Mouse (Mus musculus) cerebellum, postnatal 25 days (tissue): ENCODE measurements around the gene Hist1h2bl.
A peak's percentile ranks its signal among the peaks of the same experiment; 100 is the strongest.

ENCODE experiments used
- DNase-seq, 2 experiments: peaks; one replicate each; pipeline ENCODE4 v3.0.0; 2021; ENCODE audit warnings: mixed read lengths in 2 of 2

The Hist1h2bl gene

DNA sequence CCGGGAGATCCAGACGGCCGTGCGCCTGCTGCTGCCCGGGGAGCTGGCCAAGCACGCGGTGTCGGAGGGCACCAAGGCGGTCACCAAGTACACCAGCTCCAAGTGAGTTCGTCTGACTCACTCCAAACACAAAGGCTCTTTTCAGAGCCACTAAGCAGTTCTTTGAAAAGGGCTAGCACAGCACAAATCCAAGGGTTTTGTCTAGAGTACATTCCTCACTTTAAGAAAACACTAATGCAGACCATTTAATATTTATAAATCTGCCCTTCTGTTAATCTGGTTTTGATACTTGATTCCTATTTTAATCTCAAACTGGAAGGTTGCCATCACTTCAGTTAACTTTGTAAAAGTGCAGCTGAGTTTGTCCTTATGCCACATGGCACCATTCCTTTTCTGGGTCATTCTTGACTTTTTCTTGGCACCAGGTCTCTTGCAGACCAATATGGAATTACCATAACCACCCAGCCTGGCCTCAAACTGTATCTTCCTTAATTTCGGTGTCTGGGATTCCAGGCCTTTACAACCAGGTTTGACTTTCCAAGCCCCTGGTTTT lies 6.5 kb upstream of the Hist1h2bl start:
- DNase-seq, result no peak

DNA sequence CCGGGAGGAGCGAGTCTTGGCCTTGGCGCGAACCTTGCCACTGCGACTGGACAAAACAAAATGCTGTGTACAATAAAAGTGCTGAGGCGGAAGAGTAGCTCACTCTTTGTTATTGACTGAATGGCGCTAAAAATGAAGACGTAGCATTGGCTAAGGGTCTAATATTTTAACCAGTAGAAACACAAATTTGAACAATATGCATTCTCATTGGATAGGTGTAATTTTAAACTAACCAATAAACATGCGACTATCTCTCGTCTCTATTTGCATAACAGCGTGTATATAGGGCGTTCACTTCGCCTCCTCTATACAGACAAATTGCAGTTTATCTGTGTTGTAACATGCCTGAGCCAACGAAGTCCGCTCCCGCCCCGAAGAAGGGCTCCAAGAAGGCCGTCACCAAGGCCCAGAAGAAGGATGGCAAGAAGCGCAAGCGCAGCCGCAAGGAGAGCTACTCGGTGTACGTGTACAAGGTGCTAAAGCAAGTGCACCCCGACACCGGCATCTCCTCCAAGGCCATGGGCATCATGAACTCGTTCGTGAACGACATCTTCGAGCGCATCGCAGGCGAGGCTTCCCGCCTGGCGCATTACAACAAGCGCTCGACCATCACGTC lies 5.9 kb upstream of the Hist1h2bl start, which contains the start of gene Hist1h2bm:
Gene Hist1h2bm (plus strand): TSS at position 288 of the 616 bp plus-strand sequence.
- peak; percentile 66 to 68 for DNase-seq

DNA sequence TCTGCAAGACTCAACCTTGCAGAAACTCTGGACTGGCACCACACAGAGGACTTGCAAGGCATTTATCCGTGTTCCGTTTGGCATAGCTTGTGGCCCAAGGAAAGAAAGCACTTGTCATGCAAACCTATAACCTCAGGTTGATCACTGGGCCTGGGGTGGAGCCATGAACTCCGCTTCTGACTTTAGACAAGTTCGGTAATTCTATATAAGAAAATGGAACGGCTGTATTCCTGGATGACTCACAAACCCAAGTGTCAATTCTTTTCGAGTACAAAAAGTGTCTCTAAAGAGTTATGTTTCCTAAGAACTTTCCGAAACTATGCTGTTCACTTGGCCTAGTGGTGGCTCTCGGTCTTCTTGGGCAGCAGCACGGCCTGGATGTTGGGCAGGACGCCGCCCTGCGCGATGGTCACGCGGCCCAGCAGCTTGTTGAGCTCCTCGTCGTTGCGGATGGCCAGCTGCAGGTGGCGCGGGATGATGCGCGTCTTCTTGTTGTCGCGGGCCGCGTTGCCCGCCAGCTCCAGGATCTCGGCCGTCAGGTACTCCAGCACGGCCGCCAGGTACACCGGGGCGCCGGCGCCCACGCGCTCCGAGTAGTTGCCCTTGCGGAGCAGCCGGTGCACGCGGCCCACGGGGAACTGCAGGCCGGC lies 5.3 kb upstream of the Hist1h2bl start:
- DNase-seq, result peak in 1 of 2 experiments; percentile 59

DNA sequence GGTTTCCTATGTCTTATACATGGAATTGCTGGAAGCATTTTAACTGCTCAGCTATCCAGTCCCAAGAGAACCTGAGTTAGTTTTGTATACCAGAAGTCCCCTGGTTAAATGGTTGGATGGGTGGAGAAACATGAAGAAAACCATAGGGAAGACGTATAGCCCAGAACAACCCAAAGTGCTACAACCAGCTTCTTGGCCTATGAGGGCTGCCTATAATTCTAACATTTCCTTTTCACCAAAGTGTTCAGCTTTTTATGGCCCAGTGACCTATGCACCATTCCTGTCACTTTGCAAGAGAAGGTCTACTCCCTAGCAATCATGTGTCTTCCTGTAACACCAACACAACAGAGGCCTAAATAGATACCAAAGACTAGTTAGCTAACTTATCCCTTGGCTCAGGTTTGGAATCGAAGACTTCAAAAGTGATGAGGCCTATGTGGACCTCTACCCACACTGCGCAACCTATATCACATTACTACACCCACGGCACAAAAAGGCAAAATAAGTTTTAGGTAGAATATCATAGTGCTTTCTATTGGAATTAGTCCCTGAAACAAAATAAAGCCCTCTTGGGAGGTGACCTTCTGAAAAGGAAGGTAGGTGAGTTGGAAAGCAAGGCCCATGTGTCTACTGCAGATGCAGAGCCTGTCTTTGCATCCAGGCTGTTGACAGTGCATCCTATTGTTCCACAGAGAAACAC lies 2.6 kb upstream of the Hist1h2bl start:
- DNase-seq, result no peak

DNA sequence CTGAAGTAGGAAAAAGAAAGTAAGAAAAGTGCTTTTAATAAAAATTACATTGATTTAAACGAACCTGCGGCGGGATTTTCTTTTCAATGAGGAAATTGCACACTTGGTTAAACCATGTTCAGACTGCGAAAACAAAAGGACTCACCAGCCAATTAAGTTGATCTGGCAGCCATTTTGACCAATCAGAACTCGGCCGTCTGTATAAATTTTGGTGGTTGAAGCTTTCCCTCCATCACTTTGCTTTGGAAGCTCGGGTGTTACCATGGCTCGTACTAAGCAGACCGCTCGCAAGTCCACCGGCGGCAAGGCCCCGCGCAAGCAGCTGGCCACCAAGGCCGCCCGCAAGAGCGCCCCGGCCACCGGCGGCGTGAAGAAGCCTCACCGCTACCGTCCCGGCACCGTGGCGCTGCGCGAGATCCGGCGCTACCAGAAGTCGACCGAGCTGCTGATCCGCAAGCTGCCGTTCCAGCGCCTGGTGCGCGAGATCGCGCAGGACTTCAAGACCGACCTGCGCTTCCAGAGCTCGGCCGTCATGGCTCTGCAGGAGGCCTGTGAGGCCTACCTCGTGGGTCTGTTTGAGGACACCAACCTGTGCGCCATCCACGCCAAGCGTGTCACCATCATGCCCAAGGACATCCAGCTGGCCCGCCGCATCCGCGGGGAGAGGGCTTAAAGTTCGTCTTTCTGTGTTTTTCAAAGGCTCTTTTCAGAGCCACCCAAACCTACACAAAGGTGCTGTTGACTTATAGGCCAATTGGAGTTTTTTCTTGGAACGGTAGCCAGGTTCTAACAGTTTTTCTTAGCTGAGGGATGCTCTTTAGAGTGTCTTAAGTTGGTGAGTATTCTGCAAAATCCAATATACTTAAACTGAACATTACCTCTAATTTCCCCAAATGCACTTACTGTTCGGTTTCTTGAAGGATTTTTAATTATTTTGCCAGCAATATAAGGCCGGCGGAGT lies 1.7 kb upstream of the Hist1h2bl start, which contains the start of gene Hist1h3h:
Gene Hist1h3h (plus strand): TSS at position 263 of the 961 bp plus-strand sequence.
- DNase-seq, result peak; percentile 71 to 78

DNA sequence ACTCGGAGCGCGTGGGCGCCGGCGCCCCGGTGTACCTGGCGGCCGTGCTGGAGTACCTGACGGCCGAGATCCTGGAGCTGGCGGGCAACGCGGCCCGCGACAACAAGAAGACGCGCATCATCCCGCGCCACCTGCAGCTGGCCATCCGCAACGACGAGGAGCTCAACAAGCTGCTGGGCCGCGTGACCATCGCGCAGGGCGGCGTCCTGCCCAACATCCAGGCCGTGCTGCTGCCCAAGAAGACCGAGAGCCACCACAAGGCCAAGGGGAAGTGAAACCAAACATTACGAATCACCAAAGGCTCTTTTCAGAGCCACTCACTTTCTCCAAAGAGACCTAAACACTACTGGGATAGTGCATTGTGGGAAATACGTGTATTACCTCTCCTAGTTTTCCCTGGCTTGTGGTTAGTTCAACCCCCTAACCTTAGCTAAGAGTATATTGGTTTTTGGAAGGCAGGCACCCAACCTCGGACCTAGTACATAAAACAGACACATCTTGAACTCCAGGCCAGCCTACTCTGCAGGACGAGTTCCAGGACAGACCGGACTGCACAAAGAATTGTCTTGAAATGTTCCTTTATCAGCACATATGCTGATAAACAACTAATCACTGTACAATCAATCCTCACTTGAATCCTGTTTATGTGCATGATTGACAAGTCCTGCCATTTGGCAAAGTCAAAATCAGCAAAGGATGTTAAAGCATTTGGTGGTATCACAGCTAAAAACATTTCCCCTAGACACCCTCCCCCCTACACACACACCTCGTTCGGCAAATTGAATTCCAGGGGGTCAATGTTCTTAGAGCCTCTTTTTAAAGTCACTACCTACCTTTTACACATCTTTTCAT lies 823 bp upstream of the Hist1h2bl start:
- DNase-seq, result peak in 1 of 2 experiments; percentile 11

DNA sequence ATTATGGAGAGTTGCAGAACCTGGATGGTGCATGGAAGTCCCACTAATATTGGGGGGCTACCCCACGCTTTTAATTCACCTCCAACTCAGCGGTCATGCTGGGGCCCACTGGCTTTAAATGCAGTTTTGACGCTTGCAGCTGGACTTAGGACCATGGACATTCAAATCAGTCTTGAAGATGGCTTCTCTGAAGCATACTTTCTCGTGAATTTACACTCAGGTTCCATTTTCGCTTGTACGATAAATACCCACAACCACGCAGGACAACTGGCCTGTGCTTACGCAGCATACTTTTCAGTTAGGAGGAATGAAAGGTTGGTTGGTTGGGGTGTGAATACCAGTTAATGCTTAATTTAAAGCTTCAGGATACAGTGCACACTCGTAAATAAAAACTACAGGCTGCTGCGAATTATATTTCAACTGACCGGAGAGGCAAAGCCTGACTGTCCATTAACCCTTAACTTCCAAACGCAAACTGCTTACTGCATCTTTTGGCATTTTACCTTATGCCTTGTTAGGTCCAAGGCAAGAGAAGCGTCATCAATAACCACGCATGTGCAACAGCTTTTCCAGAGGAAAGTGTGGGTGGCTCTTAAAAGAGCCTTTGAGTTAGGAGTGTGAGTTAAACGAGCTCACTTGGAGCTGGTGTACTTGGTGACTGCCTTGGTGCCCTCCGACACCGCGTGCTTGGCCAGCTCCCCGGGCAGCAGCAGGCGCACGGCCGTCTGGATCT lies 646 bp downstream of the Hist1h2bl start:
- DNase-seq, result no peak

DNA sequence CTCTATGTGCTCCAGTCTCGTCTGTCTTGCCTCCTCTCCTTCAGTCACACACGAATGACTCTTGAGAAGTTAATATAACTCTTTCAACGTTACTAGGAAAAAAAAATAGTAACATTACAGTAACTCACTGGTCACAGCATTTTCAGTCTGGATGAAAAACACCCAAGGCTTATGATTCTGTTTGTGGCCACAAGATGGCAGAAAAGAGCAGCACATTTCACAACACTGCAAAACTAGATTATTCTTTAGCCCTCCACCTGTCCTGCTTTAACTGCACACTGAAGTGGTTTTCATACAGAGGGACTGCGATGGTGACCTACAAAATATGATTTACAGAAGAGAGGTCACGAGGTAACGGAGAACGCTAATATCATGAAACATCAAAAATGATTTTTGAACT lies 1.2 kb downstream of the Hist1h2bl start:
- DNase-seq, result peak; percentile 70 to 75

DNA sequence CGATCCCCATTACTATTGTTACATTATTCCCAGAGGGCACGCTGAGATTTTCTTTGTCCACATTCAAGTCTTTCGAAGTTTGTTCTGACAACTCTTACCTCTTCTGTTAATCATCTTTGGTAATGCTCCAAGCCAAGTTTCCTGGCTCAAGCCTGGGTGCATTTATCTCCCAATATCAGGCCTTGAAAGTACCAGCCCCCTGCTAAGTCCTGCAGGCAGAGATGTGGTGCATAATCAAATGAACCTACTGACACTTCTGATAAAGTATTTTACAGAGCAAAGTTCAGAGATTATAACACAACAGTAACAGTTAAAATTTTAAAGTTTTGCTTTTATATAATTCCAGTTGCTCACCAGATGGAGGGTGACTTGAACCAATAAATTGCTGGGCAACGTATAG lies 4.2 kb downstream of the Hist1h2bl start:
- no peak for DNase-seq

DNA sequence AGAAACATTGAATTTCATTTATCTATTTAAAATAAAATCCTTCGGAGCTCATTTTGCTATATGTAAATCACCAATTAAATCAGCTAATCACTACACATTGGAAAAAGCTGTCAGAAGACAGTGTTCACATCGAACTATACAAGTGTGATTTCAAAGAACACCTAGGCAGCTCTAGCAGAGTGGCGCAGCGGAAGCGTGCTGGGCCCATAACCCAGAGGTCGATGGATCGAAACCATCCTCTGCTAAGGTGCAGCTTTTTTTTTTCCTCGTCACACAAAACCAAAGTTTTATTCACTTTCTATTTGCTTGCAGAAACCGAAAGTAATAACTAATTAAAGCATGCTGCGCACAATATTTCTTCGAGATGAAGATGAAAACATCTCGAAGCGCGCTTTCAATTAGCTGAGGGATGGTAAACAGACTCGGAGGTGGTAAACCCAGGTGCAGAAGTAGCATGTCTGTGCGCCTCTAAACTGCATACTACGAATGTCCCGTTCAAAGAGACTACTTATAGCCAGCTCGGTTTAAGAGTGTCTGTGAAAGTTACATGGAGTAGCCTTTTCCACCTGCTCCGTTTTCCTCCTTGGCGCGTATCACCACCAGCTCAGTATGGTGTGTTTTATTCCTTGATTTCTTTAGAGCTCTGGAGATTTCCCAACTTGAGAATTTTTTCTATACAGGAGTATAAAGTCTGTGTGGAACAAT lies 5.0 kb downstream of the Hist1h2bl start:
- peak; percentile 79 to 87 for DNase-seq

DNA sequence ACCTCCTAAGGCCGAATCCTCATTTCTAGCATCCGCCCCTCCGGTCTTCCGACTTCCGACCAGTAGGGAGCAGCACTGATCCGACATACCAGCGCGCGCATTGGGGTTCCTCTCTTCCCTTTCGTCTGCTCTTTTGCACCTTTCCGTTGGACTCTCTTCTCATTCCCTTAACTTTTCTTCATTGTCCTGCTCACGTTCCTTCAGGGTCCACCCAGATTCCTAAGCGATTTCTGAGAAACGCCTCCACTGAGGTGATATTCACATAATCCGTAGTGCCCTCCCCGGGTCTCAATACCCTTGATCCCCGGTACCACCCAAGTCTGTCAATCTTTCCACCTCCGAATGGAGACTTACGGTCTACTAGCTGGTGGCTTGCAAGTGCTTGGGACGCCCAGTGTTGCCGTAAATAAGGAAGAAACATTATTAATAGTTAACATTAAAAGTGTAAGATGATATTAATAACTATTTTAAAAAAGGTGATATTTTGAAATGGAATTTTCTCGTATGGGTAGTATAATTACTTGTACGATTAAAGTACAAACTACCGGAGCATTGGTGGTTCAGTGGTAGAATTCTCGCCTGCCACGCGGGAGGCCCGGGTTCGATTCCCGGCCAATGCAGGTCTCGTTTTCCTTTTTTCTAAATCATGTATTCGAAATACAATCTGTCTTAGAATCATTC lies 5.8 kb downstream of the Hist1h2bl start:
- DNase-seq, result peak; percentile 91 to 93

DNA sequence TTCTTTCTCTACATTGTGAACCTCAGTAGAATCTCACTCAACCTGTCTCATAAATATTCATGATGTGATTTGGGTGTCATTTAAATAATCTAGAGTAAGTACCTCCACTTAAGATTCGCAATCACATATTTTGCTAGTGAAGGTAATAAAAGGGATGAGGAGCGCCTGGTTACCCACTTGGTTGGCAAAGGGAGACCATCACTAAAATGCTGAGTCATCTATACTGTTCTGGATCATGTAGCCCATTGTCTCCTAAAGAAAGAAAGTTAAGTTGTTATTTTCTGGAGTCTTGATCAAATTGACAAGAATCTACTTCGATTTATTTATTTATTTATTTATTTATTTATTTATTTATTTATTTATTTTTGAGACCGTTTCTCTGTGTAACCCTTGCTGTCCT lies 9.3 kb downstream of the Hist1h2bl start:
- DNase-seq, result no peak

DNA sequence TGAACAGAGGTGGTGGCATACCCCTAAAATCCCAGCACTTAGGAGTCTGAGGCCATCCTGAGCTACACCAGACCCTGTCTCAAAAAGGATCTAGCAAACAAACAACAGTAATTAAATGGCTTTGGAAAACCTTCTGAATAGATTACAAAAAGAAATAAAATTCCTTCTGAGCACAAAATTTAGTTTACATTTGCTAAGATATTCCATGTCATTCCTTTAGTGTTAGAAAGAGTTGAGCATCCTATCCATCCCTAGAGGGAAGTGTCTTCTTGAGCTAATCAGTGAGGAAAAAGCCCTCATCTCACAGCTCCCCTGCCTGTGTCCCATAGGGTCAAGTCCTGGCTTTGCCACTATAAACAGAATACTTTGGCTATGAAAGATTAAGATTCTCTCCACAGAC lies 18.1 kb downstream of the Hist1h2bl start, which contains the start of gene Olfr1359:
Gene Olfr1359 (plus strand): TSS at position 301 of the 400 bp plus-strand sequence.
- DNase-seq, result no peak

DNA sequence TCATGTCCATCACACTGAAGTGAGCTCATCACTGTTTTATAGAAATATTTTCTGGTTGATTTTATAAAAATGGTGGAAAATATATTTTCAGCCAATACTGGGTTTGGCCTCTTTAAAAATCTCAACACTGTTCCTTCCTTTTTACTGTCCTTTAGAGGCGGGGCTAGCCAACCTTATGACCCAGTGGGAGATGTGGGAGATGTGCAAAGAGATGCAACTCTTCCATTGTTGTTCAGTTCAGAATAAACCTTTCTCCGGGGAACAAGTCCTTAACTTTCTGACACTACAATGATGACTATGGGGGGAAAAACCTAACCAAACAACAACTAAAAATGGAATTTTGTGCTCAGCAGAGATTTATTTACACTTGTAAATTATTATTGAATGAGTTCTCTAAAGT lies 38.6 kb downstream of the Hist1h2bl start, which contains the start of gene Olfr1360:
Gene Olfr1360 (minus strand): TSS at position 101 of the 400 bp plus-strand sequence.
- no peak for DNase-seq
